Mouse (Mus musculus) right cerebral cortex, adult 2 months (tissue): ENCODE data around the gene Bahcc1.

ENCODE experiments used
- DNase-seq, 2 experiments: peaks; one replicate each; pipeline ENCODE4 v3.0.0; 2021 to 2022; ENCODE audit warnings: low spot score in 2 of 2

The Bahcc1 gene

DNA sequence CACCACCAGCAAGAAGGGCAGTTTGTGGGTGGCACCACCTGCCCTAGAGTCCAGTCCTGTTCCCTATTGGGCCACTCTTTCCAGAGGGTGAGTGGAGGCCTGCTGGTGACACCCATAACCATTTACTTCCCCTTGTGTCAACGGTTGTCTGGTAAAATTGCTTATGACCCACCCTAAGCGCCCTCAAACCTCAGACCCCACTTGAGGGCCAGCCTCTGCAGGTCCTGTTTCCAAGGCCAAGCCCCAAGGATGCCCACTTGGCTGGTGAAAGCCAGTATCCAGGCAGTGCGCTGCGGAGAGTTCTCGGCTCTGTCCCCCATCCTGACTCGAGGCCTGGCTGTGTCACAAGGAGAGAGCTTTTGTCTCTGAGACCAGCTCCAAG lies 28.0 kb downstream of the Bahcc1 start:
- DNase-seq: no peak

DNA sequence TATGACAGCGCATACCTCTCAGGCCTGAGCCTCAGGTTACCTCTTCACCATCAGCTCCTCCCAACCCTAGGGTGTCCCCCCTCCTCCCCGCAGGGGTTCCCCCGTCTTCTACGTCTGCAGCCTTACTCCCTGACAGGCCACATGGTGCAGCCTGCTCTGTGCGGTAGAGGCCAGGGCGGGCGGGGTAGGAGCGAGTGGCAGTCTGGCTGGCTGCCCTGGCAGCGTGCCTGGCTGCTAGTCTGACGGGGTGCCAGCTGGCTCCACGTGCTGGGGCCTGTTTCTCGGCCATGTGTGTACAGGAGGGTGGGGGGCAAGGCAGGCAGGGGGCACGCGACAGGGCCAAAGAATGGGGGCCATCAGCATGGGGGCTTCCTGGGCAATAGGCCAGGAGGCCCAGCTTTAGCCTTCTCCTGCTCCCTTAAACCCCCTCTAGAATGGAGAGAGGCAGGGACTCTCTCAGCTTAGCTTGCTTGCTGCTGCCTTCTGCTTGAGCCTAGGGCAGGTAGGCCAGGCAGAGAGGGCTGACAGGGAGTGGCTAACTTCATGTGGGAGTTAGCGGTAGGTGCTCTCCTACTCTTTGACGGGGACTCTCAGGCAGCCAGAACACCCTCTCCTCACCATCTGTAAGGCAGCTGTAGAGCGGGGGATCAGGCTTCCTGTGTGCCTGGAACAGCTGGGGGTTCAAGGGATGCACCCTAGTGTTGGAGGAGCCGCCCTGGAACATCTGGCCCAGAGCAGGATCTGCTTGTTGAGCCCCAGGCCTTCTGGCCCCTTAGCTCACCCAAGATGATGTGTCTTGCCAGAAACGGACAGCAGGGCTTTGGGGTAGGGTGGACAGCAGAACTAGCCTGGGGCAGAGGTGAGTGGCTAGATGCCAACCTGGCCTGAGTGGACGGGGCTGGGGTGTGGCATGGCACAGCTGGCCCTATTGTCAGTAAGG lies 28.9 kb downstream of the Bahcc1 start:
- peak; percentile 90 to 91 for DNase-seq

DNA sequence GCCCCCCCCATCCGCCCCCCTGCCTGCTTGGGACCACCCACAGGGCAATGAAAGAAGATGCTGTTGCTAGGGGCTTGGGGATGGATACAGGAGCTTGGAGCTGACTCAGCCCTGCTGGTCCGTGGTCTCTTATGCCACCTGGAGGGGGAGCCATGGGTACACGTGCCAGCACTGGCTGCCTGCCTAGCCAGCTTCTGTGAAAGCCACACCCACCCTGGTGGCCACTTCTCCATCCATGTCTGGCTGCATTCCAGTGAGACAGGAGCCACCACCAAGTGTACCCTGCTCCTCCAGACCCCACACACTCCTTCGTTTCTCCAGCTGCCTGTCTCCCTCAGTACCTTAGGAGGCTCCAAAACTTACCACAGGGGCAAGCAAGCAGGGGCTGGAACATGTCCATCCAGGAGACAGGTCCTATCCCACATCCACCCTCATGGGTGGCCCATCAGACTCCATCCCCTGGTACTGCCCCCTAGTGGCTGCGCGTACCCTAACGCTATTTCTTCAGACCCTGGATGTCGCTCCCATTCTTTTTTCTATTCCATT lies 29.7 kb downstream of the Bahcc1 start:
- peak; percentile 61 to 68 for DNase-seq

DNA sequence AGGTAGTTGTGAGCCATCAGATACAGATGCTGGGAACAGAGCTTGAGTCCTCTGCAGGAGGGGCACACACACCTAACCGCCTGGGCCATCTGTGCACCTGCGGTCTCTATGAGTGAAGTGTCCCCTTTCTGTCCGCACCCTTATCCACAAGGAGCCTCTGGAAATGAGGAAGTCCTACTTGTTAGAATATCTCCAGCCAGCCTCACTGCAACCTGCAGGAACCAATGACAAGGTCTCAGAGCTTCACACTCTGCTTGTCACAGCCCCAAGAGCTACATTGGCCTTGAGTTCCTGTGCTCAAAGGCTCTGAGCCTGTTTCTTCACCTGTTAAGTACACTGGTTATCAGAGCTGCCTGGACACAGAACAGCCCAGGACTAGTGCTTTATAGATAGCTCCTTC lies 30.4 kb downstream of the Bahcc1 start:
- DNase-seq: no peak

DNA sequence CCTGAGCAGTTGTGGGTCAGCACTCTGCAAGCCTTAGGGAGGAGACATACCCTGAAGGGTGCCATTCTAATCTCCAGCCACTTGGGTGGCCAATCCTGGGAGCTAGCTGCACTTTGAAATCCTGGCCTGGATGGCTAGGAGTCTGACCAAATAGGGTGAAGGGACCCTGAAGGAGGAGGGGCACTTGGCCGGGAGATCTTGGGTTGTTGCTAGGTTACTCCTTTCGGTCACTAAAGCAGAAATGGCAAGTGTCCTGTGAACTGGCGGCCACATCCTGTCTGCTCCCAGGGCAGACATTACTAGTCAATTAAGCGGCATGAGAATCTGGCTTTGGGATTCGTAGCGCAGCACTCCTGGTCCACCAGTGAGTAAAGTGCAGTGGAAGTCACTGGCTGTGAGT lies 31.3 kb downstream of the Bahcc1 start:
- DNase-seq: no peak

DNA sequence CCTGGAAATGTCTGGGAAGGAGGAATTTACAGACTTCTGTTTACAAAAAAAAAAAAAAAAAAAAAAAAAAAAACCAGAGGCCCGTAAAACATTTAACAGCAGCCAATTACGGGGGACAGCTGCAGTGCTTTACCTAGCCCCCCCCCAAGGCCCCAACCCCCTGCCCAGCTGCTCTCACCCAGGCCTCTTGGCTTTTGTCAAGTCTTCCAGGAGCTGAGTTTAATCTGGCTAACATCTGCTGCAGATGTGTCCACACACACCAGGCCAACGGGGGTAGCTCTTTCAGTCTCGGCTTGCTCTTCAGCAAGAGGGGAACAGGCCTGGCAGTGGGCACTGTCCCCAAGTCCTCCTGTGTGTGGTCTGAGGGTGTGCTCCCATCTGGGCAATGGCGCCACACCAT lies 32.7 kb downstream of the Bahcc1 start:
- DNase-seq: no peak

DNA sequence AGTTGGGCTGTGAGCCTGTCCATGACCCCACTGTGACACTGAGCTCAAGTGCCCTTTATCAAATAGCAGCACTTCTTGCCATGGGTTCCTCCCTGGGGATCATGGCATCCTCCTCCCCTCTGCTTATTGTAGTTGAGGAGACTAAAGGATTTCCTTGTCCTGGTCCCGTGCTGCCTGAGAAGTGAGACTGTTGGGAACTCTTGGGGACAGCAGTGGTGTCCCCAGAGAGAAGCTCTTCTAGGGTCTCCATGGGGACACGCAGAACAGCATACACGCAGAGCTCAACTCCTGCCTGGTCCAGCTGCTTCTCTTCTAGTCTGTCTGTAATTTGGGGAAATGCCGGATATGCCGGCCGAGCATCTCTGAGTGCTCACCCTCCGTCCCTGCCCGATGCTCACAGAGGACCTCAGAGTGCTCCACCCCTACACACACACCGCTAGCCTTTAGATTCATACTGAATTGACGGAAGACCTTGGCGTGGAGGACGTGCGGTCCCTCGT lies 33.6 kb downstream of the Bahcc1 start:
- DNase-seq: no peak

DNA sequence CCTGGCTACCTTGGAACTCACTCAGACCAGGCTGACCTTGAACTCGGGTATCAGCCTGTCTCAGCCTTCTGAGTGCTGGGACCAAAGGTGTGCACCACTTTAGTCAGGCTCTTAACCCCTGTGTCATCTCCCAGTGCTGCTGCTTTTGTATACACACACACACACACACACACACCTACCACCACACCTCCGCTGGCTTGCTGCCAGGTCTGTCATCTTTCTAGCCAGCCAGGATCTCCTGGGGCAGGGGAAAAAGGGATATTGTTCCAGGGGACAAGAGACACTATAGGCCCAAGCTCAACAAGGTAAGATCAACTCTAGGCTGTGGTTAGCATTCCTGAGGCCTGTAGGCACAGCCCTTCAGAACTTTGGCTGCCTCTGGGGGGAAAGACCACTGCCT lies 34.5 kb downstream of the Bahcc1 start:
- no peak for DNase-seq

DNA sequence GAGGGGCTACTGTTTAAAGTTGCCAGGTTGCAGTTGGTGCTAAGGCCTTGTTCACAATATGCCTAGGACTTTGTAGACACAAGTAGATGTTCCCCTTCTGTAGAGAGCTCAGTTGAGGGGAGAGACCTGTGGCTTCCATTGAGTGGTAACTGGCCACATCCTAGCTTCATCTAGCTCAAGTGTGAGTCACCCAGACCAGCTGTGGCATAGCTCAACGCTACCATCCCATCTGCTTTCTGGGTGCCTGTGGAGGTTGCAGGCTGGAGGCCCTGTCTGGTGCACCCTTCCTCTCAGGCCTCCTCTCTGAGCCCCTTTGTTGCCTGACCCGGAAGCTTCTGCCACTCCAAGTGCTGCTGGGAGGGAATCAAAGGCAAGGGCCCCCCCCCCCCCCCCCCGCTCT lies 34.9 kb downstream of the Bahcc1 start:
- DNase-seq: peak in 1 of 2 experiments; percentile 27

DNA sequence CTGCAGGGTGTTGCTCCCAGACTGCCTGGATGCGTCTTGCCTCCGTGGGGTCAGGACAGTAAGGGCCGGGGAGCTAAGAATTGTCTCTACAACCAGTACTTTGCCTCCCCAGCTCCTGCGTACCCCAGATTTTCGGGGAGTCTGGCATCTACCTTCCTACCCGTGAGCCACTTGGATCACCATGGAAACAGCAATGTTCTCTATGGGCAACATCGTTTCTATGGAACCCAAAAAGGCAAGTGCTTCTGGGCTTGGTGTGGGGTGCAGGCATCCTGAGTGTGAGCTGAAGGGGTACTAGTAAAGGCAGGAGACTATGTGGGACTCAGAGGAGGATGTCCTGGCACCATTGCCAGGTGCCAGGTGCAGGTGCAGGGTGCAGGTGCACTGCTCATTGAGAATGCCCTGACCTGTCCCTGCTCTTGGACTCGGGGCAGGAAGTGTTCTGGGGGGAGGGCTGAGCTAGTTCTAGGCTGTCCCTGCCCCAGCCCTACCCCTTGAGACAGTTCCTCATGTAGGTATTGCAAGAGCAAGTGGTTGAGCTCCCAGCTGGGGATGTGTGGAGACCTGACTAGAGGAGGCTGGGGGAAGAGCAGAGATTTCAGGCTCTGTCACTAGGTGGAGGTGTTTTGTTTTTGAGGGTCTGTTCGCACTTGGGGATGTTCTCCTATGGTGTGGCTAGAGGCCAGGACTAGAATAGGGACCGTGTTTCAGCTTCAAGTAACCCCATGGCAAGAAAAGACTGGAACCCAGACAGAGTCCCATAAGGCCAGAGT lies 35.6 kb downstream of the Bahcc1 start:
- peak in 1 of 2 experiments; percentile 64 for DNase-seq

DNA sequence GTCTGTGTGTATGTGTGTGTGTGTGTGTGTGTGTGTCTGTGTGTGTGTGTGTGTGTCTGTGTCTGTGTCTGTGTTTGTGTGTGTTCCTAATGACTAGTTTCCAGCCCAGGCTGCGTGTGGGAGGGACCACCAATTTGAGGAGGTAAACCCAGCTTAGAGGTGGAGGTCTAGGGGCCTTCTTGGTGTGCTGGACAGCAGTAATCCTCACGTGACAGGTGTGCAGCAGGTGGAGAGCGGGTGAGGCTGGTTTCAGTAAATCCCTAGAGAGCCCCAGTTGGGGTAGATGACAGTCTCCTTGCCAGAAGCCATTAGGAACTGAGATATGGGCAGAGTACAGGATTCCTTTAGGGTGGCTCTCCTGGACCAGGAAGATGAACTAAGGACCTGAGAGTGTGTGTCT lies 36.3 kb downstream of the Bahcc1 start:
- no peak for DNase-seq

DNA sequence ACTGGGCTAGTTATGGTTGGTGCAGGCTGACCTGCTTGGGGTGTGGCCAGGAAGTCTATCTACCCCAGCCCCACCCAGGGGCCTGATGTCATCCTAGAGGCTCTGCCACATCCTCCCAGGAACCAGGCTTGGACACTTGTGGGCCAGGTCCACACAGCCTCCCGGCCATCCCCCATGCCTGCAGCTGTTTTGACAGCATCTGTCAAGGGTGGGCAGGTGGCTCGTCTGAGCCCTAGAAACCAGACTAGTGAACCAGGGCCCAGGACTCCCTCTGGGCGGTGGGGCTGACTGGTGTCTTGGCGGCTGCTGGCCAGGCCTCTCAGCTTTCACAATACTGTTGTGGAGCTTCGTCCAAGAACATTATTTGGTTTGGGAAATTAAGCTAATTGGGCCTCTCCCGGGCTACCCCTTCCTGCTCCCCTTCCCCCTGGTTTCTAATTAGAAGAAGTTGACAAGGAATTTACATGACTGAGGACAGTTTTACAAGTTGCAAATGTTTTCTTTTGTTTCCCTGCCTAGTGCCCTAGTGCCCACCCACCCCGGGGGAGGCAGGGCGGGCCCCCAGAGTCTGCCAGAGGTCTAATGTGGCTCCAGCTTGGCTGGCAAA lies 36.9 kb downstream of the Bahcc1 start:
- DNase-seq: no peak

DNA sequence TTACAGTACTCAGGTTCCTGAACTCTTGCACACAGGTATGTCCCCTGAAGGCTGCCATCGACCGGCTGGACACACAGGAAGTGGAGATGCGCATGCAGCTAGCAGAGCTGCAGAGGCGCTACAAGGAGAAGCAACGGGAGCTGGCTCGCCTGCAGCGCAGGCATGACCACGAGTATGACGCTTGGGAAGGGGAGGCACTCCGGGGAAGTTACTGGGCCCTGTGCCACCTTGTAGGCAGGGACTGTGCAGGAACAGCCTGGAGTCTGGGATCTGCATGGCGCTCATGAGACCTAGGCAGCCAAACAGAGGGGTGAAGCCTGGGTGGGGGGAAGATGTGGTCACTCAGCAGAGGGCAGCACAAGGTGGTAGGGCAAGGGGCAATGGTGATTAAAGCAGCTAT lies 46.6 kb downstream of the Bahcc1 start:
- DNase-seq: no peak

DNA sequence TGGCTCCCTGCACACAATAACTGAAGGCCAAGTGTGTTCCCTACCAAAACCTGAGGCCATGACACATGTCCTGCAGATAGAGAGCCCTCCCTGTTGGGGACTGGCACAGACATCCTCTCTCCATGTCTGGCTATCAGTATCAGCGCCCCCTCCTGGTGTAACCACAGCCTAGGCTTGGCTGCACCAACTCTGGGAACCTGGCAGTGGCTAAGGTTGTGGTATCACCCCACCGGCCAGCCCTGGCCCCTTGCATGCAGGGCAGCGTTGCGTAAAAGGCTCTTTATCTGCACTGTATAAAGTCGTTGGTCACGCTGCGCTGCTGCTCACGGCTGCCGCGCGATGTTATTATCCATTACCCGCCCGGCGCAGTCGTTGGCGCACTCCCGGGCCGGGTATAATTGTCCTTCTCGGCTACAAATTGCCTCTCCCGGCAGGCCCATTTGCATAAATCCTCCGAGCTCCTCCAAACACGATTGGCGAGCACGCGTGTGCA lies 47.6 kb downstream of the Bahcc1 start:
- peak in 1 of 2 experiments; percentile 47 for DNase-seq

DNA sequence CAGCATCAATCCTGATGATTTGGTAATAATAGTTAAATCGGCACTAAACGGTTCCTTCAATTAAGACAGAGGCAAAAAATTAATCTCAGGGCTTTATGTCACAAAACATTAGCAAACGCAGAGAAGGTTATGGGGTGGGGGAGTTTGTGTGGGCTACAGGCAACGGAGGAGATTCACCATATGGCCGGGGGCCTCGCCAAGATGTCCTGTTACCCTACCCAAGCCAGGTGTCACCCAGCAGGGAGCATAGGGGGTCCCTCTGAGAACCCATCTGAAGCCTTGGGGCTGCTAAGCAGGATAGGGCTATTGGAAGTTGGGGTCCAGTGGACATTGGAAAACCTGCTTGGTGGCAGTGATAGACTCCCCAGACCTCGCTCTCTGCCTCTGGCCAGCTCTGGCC lies 48.0 kb downstream of the Bahcc1 start:
- DNase-seq: no peak

DNA sequence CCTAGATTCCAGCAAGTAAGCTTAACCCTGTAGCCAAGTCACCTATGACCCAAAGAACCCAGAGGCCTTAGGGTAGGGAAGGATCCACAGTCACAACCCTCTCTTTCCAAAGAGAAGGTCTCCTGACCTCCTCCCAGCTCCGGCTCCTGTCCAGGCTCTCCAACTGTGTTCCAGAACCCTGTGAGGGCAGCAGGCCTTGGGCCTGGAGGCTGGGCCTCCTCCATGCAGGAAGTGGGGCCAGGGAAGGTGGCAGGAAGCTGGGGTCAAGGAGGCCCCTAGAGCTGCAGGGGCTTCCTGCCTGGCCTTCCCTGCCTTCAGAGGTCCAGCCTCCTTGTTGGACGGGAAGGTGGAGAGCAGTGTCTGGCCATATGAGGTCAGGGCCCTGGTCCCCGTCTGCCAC lies 48.5 kb downstream of the Bahcc1 start:
- no peak for DNase-seq

DNA sequence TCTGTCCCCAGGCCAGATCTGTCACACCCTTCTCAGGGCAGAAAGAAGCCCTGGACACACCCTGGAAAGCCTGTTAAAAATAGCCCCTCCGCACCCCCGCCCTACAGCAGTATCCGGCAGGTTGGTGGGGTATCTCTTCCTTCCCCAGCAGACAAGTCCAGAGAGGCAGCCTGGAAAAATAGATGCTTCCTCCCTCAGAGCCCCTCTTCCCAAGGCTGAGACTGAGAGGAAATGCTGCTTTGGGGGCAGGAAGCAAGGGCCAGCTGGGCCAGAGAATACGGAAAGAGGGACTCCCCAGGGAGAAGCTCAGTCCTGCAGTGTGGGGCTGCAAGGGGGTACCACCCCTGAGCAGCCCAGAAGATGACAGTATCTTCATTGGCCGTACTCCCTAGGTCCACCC lies 50.8 kb downstream of the Bahcc1 start:
- no peak for DNase-seq

DNA sequence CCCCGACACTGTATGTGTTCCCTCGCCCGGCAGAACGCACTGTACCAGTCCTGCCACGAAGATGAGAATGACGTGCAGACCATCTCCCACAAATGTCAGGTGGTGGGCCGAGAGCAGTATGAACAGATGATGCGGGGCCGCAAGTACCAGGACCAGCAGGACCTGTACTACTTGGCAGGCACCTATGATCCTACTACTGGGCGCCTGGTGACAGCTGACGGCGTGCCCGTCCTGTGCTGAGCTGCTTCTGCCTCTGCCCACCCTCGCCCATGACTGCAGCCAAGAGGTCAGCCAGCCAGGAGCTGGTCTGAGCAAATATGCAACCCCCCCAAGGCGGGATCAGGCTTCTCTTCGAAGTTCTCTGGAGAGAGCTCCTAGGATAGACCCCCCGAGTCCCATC lies 56.9 kb downstream of the Bahcc1 start:
- DNase-seq: no peak

DNA sequence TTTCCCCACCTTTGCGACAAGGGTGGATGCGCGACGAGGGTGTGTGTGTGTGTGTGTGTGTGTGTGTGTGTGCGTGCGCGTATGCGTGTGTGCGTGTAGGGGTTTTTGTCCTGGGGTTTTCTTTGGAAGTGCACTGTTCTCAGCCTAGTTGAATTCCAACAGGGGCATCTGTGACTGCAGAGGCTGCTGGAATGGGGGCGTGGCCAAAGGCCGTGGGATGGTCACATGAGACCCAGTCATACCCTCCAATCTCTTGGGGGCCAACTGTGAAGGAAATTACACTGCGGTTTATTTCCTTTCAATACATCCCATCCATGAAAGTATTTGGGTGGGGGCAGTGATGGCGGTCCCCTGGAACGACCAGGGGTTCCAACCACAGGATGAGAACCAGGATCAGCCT lies 57.5 kb downstream of the Bahcc1 start:
- no peak for DNase-seq

DNA sequence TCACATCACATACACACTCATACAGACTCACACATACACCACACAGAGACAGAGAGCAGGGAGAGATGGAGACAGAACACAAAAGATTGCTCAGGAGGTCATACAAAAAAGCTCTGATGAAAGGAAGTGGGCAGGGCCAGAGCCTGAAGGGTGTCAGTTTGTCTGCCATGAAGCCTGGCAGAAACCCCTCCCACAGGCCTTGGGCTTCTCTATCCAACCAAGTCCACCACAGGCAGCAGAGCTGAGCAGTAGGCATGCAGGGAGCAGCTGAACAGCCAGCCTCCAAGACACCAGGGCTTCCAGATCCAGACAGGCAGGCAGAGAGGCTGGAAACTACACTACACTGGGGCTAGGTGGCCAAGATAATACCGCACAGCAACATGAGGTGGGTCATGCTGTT lies 61.0 kb downstream of the Bahcc1 start:
- DNase-seq: no peak

DNA sequence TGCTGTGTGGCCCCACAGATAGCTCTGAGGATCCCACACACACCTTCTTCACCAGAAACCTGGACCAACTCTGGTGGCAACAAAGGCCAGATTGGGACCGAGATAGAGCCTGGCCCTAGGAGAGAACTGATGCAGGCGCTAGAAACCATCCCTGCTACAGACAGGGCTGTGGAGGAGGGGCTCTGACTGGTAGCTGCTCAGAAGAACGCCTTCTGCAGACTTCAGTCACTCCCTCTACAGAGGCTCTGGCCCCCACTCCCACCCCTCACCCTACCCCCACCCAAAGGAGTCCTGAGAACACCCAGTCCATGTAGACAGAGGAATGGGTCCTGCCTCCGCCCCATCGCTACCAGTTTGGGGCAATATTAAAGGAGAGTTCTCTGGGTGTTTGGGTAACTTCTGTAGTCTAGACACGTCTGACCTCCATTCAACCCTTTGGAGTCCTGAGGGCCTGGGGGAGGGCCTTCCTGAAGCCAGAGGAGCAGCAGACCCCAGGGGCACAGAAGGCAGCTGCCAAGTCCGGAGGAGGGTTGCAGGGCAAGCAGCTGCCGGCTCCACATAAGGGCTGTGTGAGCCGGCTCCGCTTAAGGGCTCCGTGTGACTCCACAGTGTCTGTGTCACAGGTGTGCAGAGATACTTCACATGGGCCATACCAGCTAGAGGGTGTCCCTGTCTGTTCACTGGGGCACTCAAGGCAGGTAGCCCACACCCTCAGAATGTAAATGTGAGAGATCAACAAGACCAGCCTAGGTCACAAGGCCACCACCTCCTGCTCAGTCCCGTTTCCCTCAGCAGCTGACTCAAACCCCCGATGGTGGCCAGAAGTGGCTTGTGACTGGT lies 63.8 kb downstream of the Bahcc1 start:
- DNase-seq: no peak
